Mouse (Mus musculus) ES-Bruce4 (cell line): ENCODE measurements around the gene N4bp2l1.

Source experiments
- CTCF ChIP-seq: IDR thresholded peaks from one replicate; pipeline ENCODE4 v1.8.1; 2011; ENCODE audit warnings: low read depth, low read length
- POLR2A ChIP-seq: IDR thresholded peaks from one replicate; pipeline ENCODE4 v1.8.1; 2011; ENCODE audit warnings: low read length; ENCODE audit not compliant: insufficient read depth

DNA sequence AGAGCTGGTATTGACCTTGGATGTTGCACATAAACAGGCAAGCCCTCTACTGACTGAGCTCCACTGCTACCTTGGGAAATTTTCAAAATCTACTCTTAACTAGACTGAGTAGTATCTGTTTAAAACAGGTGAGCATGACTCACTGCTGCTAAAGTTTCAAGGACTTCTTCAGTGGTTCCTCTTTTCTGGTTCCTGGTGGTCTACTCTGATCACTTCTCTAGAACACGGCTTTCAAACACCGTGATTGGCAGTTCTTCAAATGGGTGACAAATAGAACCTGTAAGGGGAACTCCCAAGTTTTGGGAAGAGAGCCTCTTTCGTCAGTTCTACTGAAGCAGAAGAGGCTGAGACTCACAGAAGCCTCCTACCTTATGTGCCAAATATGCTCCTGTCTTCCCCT is 24.6 kb upstream of the N4bp2l1 start:
- TF ChIP-seq CTCF (no peak), POLR2A (no peak)
